Mouse (Mus musculus) left cerebral cortex, adult 2 months (tissue): ENCODE results near the gene Pcbp4. TPM values are rescaled to one million over a fixed set of nuclear protein-coding genes. Genes with fewer than 3 reads are reported as not detected.

Experiments
- DNase-seq, 2 experiments: peaks; one replicate each; pipeline ENCODE4 v3.0.0; 2021 to 2022; ENCODE audit warnings: low spot score in 2 of 2, mixed read lengths in 1 of 2; ENCODE audit errors: extremely low spot score in 1 of 2
- H3K27ac ChIP-seq: fragments of 200-600 bp; 2 replicates; pipeline ENCODE4 v1.8.1; 2022
- H3K4me3 ChIP-seq: fragments of 200-600 bp; 2 replicates; pipeline ENCODE4 v1.8.1; 2022
- CTCF ChIP-seq: fragments of 200-600 bp; IDR thresholded peaks from 2 replicates; pipeline ENCODE4 v1.8.1; 2022; ENCODE audit warnings: antibody characterized with exemption, mild to moderate bottlenecking, moderate library complexity
- intact Hi-C: fragments of 180-260 bp; cut with DNase I; formaldehyde crosslinking; loops from one replicate; pipeline ENCODE4 v1.15.1; 2025
- total RNA-seq, 2 experiments: library from RNA; stranded (reverse); gene quantifications; 2 replicates each; pipeline ENCODE4 v1.2.3; 2021

Pcbp4 gene
- total RNA-seq, 2 experiments from 2014 or later = 202 to 207 TPM

DNA sequence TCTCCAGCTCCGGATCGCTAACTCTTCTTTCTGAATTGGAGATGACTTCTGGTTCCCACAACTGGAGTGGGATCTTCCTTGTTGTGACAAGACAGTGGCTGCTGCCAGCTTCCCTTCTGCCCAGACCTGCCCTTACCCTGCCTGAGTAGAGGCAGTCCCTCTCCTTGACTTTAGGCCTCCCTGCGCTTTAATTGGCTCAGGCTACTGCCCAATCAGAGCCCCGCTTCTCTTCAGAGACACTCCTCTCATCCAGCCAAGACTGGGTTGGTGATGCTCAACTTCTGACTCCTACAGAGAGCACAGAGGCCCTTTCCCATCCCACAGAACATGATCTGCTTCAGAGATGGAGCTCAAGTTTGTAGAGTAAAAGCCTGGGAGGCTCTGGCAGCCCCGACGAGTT lies 51.2 kb downstream of the Pcbp4 start:
- H3K27ac ChIP-seq = no peak overlapping the region
- no peak for TF ChIP-seq CTCF
- DNase-seq = no peak
- H3K4me3 ChIP-seq = no peak overlapping the region
- intact Hi-C loops = no loop called here

DNA sequence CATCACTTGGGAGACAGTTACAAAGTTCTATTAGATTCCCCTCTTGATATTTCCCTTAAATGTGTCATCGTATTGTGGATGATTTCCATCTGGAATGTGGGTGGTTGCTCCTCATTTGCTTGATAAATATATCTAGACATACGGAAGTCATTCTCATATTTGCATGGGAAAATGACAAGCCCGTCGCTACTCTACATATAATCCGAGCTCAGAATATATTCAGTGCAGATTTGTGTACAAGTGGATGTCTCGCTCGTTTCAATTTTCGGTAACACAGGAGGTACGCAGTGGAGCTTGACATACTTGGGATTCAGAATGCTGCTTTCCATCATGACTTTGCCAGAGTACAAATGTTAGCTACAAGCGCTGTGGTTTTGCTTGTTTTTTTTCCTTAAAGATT lies 56.3 kb downstream of the Pcbp4 start:
- no peak overlapping the region for H3K4me3 ChIP-seq
- no peak for DNase-seq
- no peak overlapping the region for H3K27ac ChIP-seq
- no peak for TF ChIP-seq CTCF
- intact Hi-C loops = no loop called here

DNA sequence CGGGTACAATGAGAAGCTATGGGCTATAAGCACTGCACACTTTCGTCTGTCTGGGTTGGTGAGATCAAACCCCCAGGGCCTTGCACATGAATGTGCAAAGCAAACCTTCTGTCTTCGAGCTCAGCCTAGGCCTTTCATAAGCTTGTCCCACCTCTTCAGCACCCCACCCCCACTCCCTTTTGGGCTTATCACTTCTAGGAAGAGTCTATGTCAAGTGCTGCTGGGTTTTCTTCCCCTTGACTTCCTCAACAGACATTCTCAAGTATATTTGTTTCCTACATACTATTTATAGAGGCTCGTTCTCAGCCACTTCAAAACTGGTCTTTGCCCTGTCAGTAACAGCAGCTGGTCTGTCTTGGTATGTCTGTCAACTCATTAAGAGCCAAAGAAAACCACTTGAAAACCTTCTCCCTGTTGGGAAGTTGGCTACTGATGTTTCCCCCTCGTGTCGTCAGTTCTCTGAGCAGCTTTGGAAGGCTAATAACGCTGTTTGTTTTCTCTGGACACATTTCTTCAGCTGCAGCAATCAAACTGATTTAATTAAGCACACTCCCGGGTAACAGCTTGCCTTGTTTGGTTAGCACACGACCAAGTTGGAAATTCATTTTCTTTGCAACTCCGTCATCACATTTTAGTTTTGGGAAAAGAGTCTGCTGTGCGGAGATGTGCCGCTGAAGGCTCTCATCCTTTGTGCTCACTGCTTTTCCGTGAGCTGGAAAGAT lies 59.8 kb downstream of the Pcbp4 start:
- no peak for DNase-seq
- TF ChIP-seq CTCF = no peak
- no peak overlapping the region for H3K4me3 ChIP-seq
- intact Hi-C loops = no loop called here
- H3K27ac ChIP-seq = no peak overlapping the region

DNA sequence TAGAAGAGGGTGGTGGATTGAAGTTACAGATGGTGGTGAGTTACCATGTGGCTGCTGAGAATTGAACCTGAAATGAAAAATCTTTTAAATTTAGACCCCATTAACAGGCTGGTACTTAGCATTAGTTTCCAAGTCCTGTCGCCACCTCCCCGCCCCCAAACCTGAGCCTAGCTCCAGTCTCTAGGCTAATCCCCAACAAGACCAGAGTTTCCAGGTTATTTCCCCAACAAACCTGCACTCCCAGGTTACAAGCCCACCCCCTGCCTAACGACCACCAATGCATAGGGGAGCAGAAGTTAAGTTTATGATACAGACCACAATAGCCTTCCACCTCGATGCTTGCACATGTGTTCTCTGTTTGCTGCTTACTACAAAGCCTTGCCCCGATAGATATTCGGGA lies 60.5 kb downstream of the Pcbp4 start:
- TF ChIP-seq CTCF = no peak
- Histone ChIP-seq H3K27ac (no peak overlapping the region), H3K4me3 (no peak overlapping the region)
- intact Hi-C loops = no loop called here
- DNase-seq = no peak

Other genes starting within 250 kb of the Pcbp4 start
- gene Tlr9, start 230.7 kb upstream of the Pcbp4 start, total RNA-seq = 1 to 10 TPM in 1 of 2 experiments, under 1 TPM in 1; 0.82 to 1.1 TPM
- gene Alas1, start 204.6 kb upstream of the Pcbp4 start, total RNA-seq = 100 to 1,000 TPM; 138 to 140 TPM
- 10 to 100 TPM; 18.6 to 19.6 TPM for gene Poc1a, start 172.2 kb upstream of the Pcbp4 start, total RNA-seq
- gene Dusp7, start 84.7 kb upstream of the Pcbp4 start, total RNA-seq = 100 to 1,000 TPM; 105 to 115 TPM
- 100 to 1,000 TPM; 273 to 308 TPM for gene Rpl29, start 23.8 kb upstream of the Pcbp4 start, total RNA-seq
- 10 to 100 TPM; 16.0 to 18.7 TPM for gene Acy1, start 15.0 kb upstream of the Pcbp4 start, total RNA-seq
- 10 to 100 TPM; 12.2 to 14.1 TPM for gene Abhd14b, start 5.8 kb upstream of the Pcbp4 start, total RNA-seq
- 10 to 100 TPM; 38.4 to 38.6 TPM for gene Abhd14a, start 5.6 kb upstream of the Pcbp4 start, total RNA-seq
- 1 to 10 TPM; 7.4 to 7.6 TPM for gene Gpr62, start 12.6 kb downstream of the Pcbp4 start, total RNA-seq
- gene Rrp9, start 22.7 kb downstream of the Pcbp4 start, total RNA-seq = 10 to 100 TPM; 35.4 to 38.3 TPM
- gene Parp3, start 23.7 kb downstream of the Pcbp4 start, total RNA-seq = 1 to 10 TPM; 4.4 to 4.9 TPM
- not detected for gene Iqcf1, start 46.7 kb downstream of the Pcbp4 start, total RNA-seq
- gene Iqcf5, start 61.3 kb downstream of the Pcbp4 start, total RNA-seq = not detected
- gene Iqcf3, start 108.3 kb downstream of the Pcbp4 start, total RNA-seq = not detected
- not detected for gene Iqcf4, start 117.7 kb downstream of the Pcbp4 start, total RNA-seq
- gene Iqcf6, start 173.3 kb downstream of the Pcbp4 start, total RNA-seq = not detected
- 10 to 100 TPM; 57.0 to 60.5 TPM for gene Grm2, start 202.8 kb downstream of the Pcbp4 start, total RNA-seq
- 10 to 100 TPM; 92.2 to 98.1 TPM for gene Tex264, start 232.6 kb downstream of the Pcbp4 start, total RNA-seq